Mouse (Mus musculus): ENCODE data around the gene 1700125H20Rik. TPM values are rescaled to one million over a fixed set of nuclear protein-coding genes. Genes with fewer than 3 reads are reported as not detected.

1700125H20Rik gene
- polyA plus RNA-seq, 1 experiment from 2014 or later: 0.24 TPM

GRCm38 (mm10) chr11:85164371-85164770, 5.8 kb upstream of the 1700125H20Rik start:
- H3K4me1 ChIP-seq (replicated peaks): no peaks in the 10 kb centered on the region
- H3K4me3 ChIP-seq: no peak overlapping the region
- H3K27ac ChIP-seq: no peak overlapping the region
- H3K27me3 ChIP-seq (ENCODE audit: insufficient read depth, poor library complexity, severe bottlenecking): no peaks in the 10 kb centered on the region
- no peak for DNase-seq (ENCODE audit: low spot score)
- no peaks in the 10 kb centered on the region for H3K36me3 ChIP-seq
- no peaks in the 10 kb centered on the region for H3K9me3 ChIP-seq

GRCm38 (mm10) chr11:85167503-85167902, 2.7 kb upstream of the 1700125H20Rik start:
- Histone ChIP-seq H3K4me3 (no peak overlapping the region), H3K4me1 (replicated peaks) (peaks cover 11% of the 10 kb centered on the region; the same call in 1 of the 2 replicates), H3K36me3 (no peaks in the 10 kb centered on the region), H3K27ac (no peak overlapping the region), H3K27me3 (ENCODE audit: insufficient read depth, poor library complexity, severe bottlenecking) (no peaks in the 10 kb centered on the region; the same call in 1 of the 2 replicates), H3K9me3 (no peaks in the 10 kb centered on the region)
- DNase-seq (ENCODE audit: low spot score): no peak
- 84% methylated on average over 1 of the region's 1 CpGs for WGBS

GRCm38 (mm10) chr11:85170833-85171232, 629 bp downstream of the 1700125H20Rik start:
- H3K4me1 ChIP-seq (replicated peaks): peaks cover 11% of the 10 kb centered on the region; the same call in 1 of the 2 replicates
- 49% methylated on average over 2 of the region's 2 CpGs for WGBS
- no peaks in the 10 kb centered on the region; the same call in 1 of the 2 replicates for H3K27me3 ChIP-seq (ENCODE audit: insufficient read depth, poor library complexity, severe bottlenecking)
- DNase-seq (ENCODE audit: low spot score): no peak
- H3K36me3 ChIP-seq: no peaks in the 10 kb centered on the region
- no peak overlapping the region for H3K4me3 ChIP-seq
- H3K27ac ChIP-seq: peak overlapping the region; percentile 80; the same call in 1 of the 2 replicates
- H3K9me3 ChIP-seq: no peaks in the 10 kb centered on the region

GRCm38 (mm10) chr11:85175941-85176340, 5.7 kb downstream of the 1700125H20Rik start:
- no peak for DNase-seq (ENCODE audit: low spot score)
- Histone ChIP-seq H3K27me3 (ENCODE audit: insufficient read depth, poor library complexity, severe bottlenecking) (no peaks in the 10 kb centered on the region), H3K4me3 (no peak overlapping the region), H3K4me1 (replicated peaks) (no peaks in the 10 kb centered on the region), H3K27ac (no peak overlapping the region), H3K36me3 (no peaks in the 10 kb centered on the region), H3K9me3 (no peaks in the 10 kb centered on the region)
- WGBS: 88% methylated on average over 3 of the region's 3 CpGs

- H3K4me1 ChIP-seq (replicated peaks): peaks cover 5% of the 10 kb centered on the region
- 86% methylated on average over 6 of the region's 6 CpGs for WGBS
- H3K27me3 ChIP-seq (ENCODE audit: insufficient read depth, poor library complexity, severe bottlenecking): no peaks in the 10 kb centered on the region
- no peak for DNase-seq (ENCODE audit: low spot score)
- H3K27ac ChIP-seq: no peak overlapping the region
- H3K9me3 ChIP-seq: no peaks in the 10 kb centered on the region
- no peaks in the 10 kb centered on the region for H3K36me3 ChIP-seq
- H3K4me3 ChIP-seq: no peak overlapping the region
Measured at GRCm38 (mm10) chr11:85177761-85178160, 7.6 kb downstream of the 1700125H20Rik start.

- no peak for DNase-seq (ENCODE audit: low spot score)
- H3K27me3 ChIP-seq (ENCODE audit: insufficient read depth, poor library complexity, severe bottlenecking): no peaks in the 10 kb centered on the region
- H3K36me3 ChIP-seq: no peaks in the 10 kb centered on the region
- H3K4me3 ChIP-seq: no peak overlapping the region
- no peaks in the 10 kb centered on the region for H3K9me3 ChIP-seq
- no peak overlapping the region for H3K27ac ChIP-seq
- H3K4me1 ChIP-seq (replicated peaks): peaks cover 11% of the 10 kb centered on the region
- 82% methylated on average over 4 of the region's 4 CpGs for WGBS
Measured at GRCm38 (mm10) chr11:85178413-85178812, 8.2 kb downstream of the 1700125H20Rik start.

GRCm38 (mm10) chr11:85182617-85183283, 12.5 kb downstream of the 1700125H20Rik start:
- peak; percentile 88 for DNase-seq (ENCODE audit: low spot score)
- 7% methylated on average over 20 of the region's 20 CpGs for WGBS
- H3K36me3 ChIP-seq: no peaks in the 10 kb centered on the region
- peak overlapping the region; percentile 51 for H3K4me3 ChIP-seq
- peak overlapping the region; percentile 81 for H3K27ac ChIP-seq
- H3K27me3 ChIP-seq (ENCODE audit: insufficient read depth, poor library complexity, severe bottlenecking): no peaks in the 10 kb centered on the region
- no peaks in the 10 kb centered on the region for H3K9me3 ChIP-seq
- H3K4me1 ChIP-seq (replicated peaks): peaks cover 13% of the 10 kb centered on the region

- DNase-seq (ENCODE audit: low spot score): no peak
- 32% methylated on average over 13 of the region's 13 CpGs for WGBS
- peaks cover 13% of the 10 kb centered on the region for H3K4me1 ChIP-seq (replicated peaks)
- peak overlapping the region; percentile 51 for H3K4me3 ChIP-seq
- H3K27me3 ChIP-seq (ENCODE audit: insufficient read depth, poor library complexity, severe bottlenecking): no peaks in the 10 kb centered on the region
- peaks cover 2% of the 10 kb centered on the region for H3K36me3 ChIP-seq
- peak overlapping the region; percentile 81 for H3K27ac ChIP-seq
- H3K9me3 ChIP-seq: no peaks in the 10 kb centered on the region
Measured at GRCm38 (mm10) chr11:85183284-85183779, 13.1 kb downstream of the 1700125H20Rik start.

- peaks cover 10% of the 10 kb centered on the region for H3K36me3 ChIP-seq
- H3K4me3 ChIP-seq: no peak overlapping the region
- H3K27ac ChIP-seq: no peak overlapping the region
- no peaks in the 10 kb centered on the region for H3K9me3 ChIP-seq
- H3K27me3 ChIP-seq (ENCODE audit: insufficient read depth, poor library complexity, severe bottlenecking): no peaks in the 10 kb centered on the region
- H3K4me1 ChIP-seq (replicated peaks): peaks cover 13% of the 10 kb centered on the region
- 66% methylated on average over 5 of the region's 5 CpGs for WGBS
- peak; percentile 23 for DNase-seq (ENCODE audit: low spot score)
Measured at GRCm38 (mm10) chr11:85184082-85184481, 13.9 kb downstream of the 1700125H20Rik start.

GRCm38 (mm10) chr11:85184839-85185238, 14.6 kb downstream of the 1700125H20Rik start:
- Histone ChIP-seq H3K4me3 (no peak overlapping the region), H3K9me3 (no peaks in the 10 kb centered on the region), H3K27ac (no peak overlapping the region), H3K36me3 (peaks cover 17% of the 10 kb centered on the region), H3K27me3 (ENCODE audit: insufficient read depth, poor library complexity, severe bottlenecking) (no peaks in the 10 kb centered on the region), H3K4me1 (replicated peaks) (peaks cover 13% of the 10 kb centered on the region)
- no peak for DNase-seq (ENCODE audit: low spot score)
- WGBS: 92% methylated on average over 6 of the region's 6 CpGs

- no peak for DNase-seq (ENCODE audit: low spot score)
- Histone ChIP-seq H3K27me3 (ENCODE audit: insufficient read depth, poor library complexity, severe bottlenecking) (no peaks in the 10 kb centered on the region), H3K36me3 (peaks cover 59% of the 10 kb centered on the region), H3K27ac (no peak overlapping the region), H3K4me1 (replicated peaks) (no peaks in the 10 kb centered on the region), H3K4me3 (no peak overlapping the region), H3K9me3 (no peaks in the 10 kb centered on the region)
- WGBS: 90% methylated on average over 4 of the region's 4 CpGs
Measured at GRCm38 (mm10) chr11:85189110-85189509, 18.9 kb downstream of the 1700125H20Rik start.

- H3K9me3 ChIP-seq: no peaks in the 10 kb centered on the region
- no peak overlapping the region for H3K27ac ChIP-seq
- H3K4me1 ChIP-seq (replicated peaks): no peaks in the 10 kb centered on the region
- WGBS: 95% methylated on average over 12 of the region's 12 CpGs
- H3K36me3 ChIP-seq: peaks cover 76% of the 10 kb centered on the region
- DNase-seq (ENCODE audit: low spot score): no peak
- no peak overlapping the region for H3K4me3 ChIP-seq
- no peaks in the 10 kb centered on the region for H3K27me3 ChIP-seq (ENCODE audit: insufficient read depth, poor library complexity, severe bottlenecking)
Measured at GRCm38 (mm10) chr11:85190741-85191140, 20.5 kb downstream of the 1700125H20Rik start.

- whole genome bisulfite sequencing: 96% methylated on average over 11 of the region's 11 CpGs
- H3K9me3 ChIP-seq: no peaks in the 10 kb centered on the region
Measured at GRCm38 (mm10) chr11:85194206-85194605, 24.0 kb downstream of the 1700125H20Rik start.

More at GRCm38 (mm10) chr11:85194206-85194605, 24.0 kb downstream of the 1700125H20Rik start:
- H3K4me1 ChIP-seq (replicated peaks): no peaks in the 10 kb centered on the region
- no peak for DNase-seq (ENCODE audit: low spot score)
- no peaks in the 10 kb centered on the region for H3K27me3 ChIP-seq (ENCODE audit: insufficient read depth, poor library complexity, severe bottlenecking)
- H3K4me3 ChIP-seq: no peak overlapping the region
- H3K27ac ChIP-seq: no peak overlapping the region
- H3K36me3 ChIP-seq: peaks cover 99% of the 10 kb centered on the region
